21 mouse cellular contexts compared by ENCODE assay signal in genomic region chr7:72518421-72518972, GRCm38 (mm10).
DNase-seq lines count a peak whose midpoint lies in the region; ATAC-seq and TF ChIP-seq lines count a peak whose summit lies in the region.
"Had no signal": no experiment of that assay in that cellular context is flagged by ENCODE, and none has a peak within 500 bp of the region (broad histone marks: within the 10 kb centered on the region; RNA-seq: fewer than 3 reads in every experiment).

No protein-coding gene starts in this region.

- peak; percentile 25 for DNase-seq in lung, embryonic 14.5 days
- DNase-seq in lung, adult 2 months, result no peak
- peak; percentile 13 for DNase-seq in lung, postnatal 25 days (ENCODE audit: low spot score)
- no peak for DNase-seq in lung, postnatal 4 days
- DNase-seq in stomach, postnatal 0 days (ENCODE audit: low spot score), result no peak
- DNase-seq in heart, postnatal 10 days, result no peak
- DNase-seq in heart, postnatal 25 days (ENCODE audit: low spot score), result no peak
- DNase-seq: adrenal gland, adult 8-10 months; adrenal gland, postnatal 36 days; cerebellum, adult 2 months; cerebellum, postnatal 10 days; forebrain, postnatal 0 days; gastrocnemius, postnatal 25 days; heart, postnatal 36 days had no signal

- H3K4me1 ChIP-seq in lung, embryonic 14.5 days (ENCODE audit: insufficient read depth), result 0 out of 2 replicates have a peak, but pooled peaks cover 8% of the 10 kb centered on the region
- H3K4me1 ChIP-seq in lung, adult 2 months (ENCODE audit: control insufficient read depth, insufficient read depth, low read length), result no peaks in the 10 kb centered on the region; the same call in 1 of the 2 replicates
- H3K4me1 ChIP-seq in embryonic fibroblast, embryonic 13.5 days (ENCODE audit: control insufficient read depth, insufficient read depth, low read length), result peaks cover 7% of the 10 kb centered on the region
- no peaks in the 10 kb centered on the region for H3K4me1 ChIP-seq in stomach, postnatal 0 days (replicated peaks; ENCODE audit: control insufficient read depth, insufficient read depth)
- H3K4me1 ChIP-seq: heart, embryonic 15.5 days; hindbrain, embryonic 15.5 days had no signal

- no peaks in the 10 kb centered on the region for H3K36me3 ChIP-seq in lung, embryonic 14.5 days (ENCODE audit: insufficient read depth)
- H3K36me3 ChIP-seq in stomach, postnatal 0 days (ENCODE audit: control insufficient read depth, insufficient read depth, low read length), result no peaks in the 10 kb centered on the region
- H3K36me3 ChIP-seq: embryonic facial prominence, embryonic 12.5 days; heart, embryonic 15.5 days; hindbrain, embryonic 15.5 days had no signal

- no peaks in the 10 kb centered on the region for H3K27me3 ChIP-seq in lung, embryonic 14.5 days (ENCODE audit: insufficient read depth, low read length)
- no peaks in the 10 kb centered on the region for H3K27me3 ChIP-seq in stomach, postnatal 0 days (ENCODE audit: control insufficient read depth, insufficient read depth, low read length)
- H3K27me3 ChIP-seq: CH12.LX; embryonic facial prominence, embryonic 12.5 days; forebrain, embryonic 13.5 days; heart, embryonic 15.5 days; hindbrain, embryonic 15.5 days had no signal

- 44% methylated on average over 5 of the region's 5 CpGs for WGBS in lung, embryonic 14.5 days
- WGBS in lung, adult 2 months, result 43% methylated on average over 5 of the region's 5 CpGs
- 36% methylated on average over 5 of the region's 5 CpGs for WGBS in stomach, postnatal 0 days

- peak; percentile 82 for ATAC-seq in lung, embryonic 14.5 days (ENCODE audit: insufficient read depth)
- peak; percentile 63; the same call in 1 of the 2 replicates for ATAC-seq in stomach, postnatal 0 days (ENCODE audit: low FRiP score, low TSS enrichment)
- ATAC-seq: forebrain, embryonic 13.5 days; forebrain, postnatal 0 days had no signal

- TF ChIP-seq CTCF in lung, embryonic 14.5 days (IDR thresholded peaks at IDR 0.05; ENCODE audit: low read depth), result no peak
- no peak for TF ChIP-seq CTCF in lung, adult 2 months (IDR thresholded peaks at IDR 0.05; ENCODE audit: insufficient read depth, low read length)
- no peak for TF ChIP-seq CTCF in embryonic fibroblast, embryonic 13.5 days (IDR thresholded peaks at IDR 0.05; ENCODE audit: borderline replicate concordance, insufficient read depth, low read length)
- TF ChIP-seq CTCF in stomach, postnatal 0 days (IDR thresholded peaks at IDR 0.05; ENCODE audit: low read depth), result no peak

- H3K4me3 ChIP-seq in lung, embryonic 14.5 days (ENCODE audit: low read depth, low read length), result no peak overlapping the region
- no peak overlapping the region for H3K4me3 ChIP-seq in lung, adult 2 months (replicated peaks; ENCODE audit: extremely low read depth, low read depth, low read length)
- H3K4me3 ChIP-seq in embryonic fibroblast, embryonic 13.5 days (ENCODE audit: insufficient read depth, low read length), result no peak overlapping the region
- H3K4me3 ChIP-seq in stomach, postnatal 0 days (ENCODE audit: low read depth, low read length), result no peak overlapping the region
- H3K4me3 ChIP-seq: embryonic facial prominence, embryonic 12.5 days; forebrain, embryonic 13.5 days; heart, embryonic 15.5 days; hindbrain, embryonic 15.5 days had no signal

- peak overlapping the region; percentile 75 for H3K27ac ChIP-seq in lung, embryonic 14.5 days (ENCODE audit: low read depth)
- H3K27ac ChIP-seq in embryonic fibroblast, embryonic 13.5 days (ENCODE audit: insufficient read depth, low read length), result peak overlapping the region; percentile 88
- no peak overlapping the region for H3K27ac ChIP-seq in stomach, postnatal 0 days (replicated peaks)
- H3K27ac ChIP-seq: embryonic facial prominence, embryonic 12.5 days; forebrain, embryonic 13.5 days; heart, embryonic 15.5 days; hindbrain, embryonic 15.5 days had no signal

- no peak overlapping the region for H3K9ac ChIP-seq in lung, embryonic 14.5 days
- no peak overlapping the region for H3K9ac ChIP-seq in stomach, postnatal 0 days (ENCODE audit: low read length)
- H3K9ac ChIP-seq: embryonic facial prominence, embryonic 12.5 days; forebrain, embryonic 13.5 days; forebrain, postnatal 0 days; heart, embryonic 15.5 days; hindbrain, embryonic 15.5 days had no signal

- no peak overlapping the region for H3K4me2 ChIP-seq in lung, embryonic 14.5 days
- no peak overlapping the region for H3K4me2 ChIP-seq in stomach, postnatal 0 days (replicated peaks; ENCODE audit: low read depth)
- H3K4me2 ChIP-seq: embryonic facial prominence, embryonic 12.5 days; forebrain, embryonic 13.5 days; heart, embryonic 11.5 days; heart, embryonic 15.5 days; hindbrain, embryonic 15.5 days had no signal

- intact Hi-C loops in heart, postnatal 10 days (cut with DNase I), result loop anchor here (5.0 kb wide), 1 partner anchor 116 kb away; no protein-coding TSS in a partner anchor
- intact Hi-C loops in heart, postnatal 25 days (cut with DNase I), result no loop called here

- no peak for TF ChIP-seq POLR2A in lung, adult 2 months (IDR thresholded peaks at IDR 0.05; ENCODE audit: borderline replicate concordance, extremely low read depth, low read depth, low read length)
- TF ChIP-seq POLR2A in embryonic fibroblast, embryonic 13.5 days (IDR thresholded peaks at IDR 0.05; ENCODE audit: low read depth, low read length), result no peak

- TF ChIP-seq EP300 in stomach, postnatal 0 days (optimal IDR thresholded peaks at IDR 0.05), result no peak

- H3K9me3 ChIP-seq in lung, embryonic 14.5 days (ENCODE audit: low read depth, low read length), result no peaks in the 10 kb centered on the region
- H3K9me3 ChIP-seq in stomach, postnatal 0 days (ENCODE audit: control insufficient read depth, low read length), result no peaks in the 10 kb centered on the region
- H3K9me3 ChIP-seq: embryonic facial prominence, embryonic 12.5 days; forebrain, embryonic 13.5 days; heart, embryonic 15.5 days; hindbrain, embryonic 15.5 days had no signal

Comparison
In these comparisons a context has a peak if more than half of its experiments do, and no peak if none do; other contexts are left out.
1. DNase-seq: peak in lung, embryonic 14.5 days (single experiment) and lung, postnatal 25 days (single experiment); none in lung, adult 2 months (single experiment), lung, postnatal 4 days (0 of 2), stomach, postnatal 0 days (single experiment), heart, postnatal 10 days (0 of 2) and heart, postnatal 25 days (single experiment).